Mouse (Mus musculus): ENCODE data around the gene Ltbp1.

- TF ChIP-seq CTCF (IDR thresholded peaks at IDR 0.05; ENCODE audit: insufficient read depth, low read length), result no peak
- TF ChIP-seq POLR2A (IDR thresholded peaks at IDR 0.05; ENCODE audit: borderline replicate concordance, extremely low read depth, low read depth, low read length), result no peak
These were observed 302.0 kb downstream of the Ltbp1 start for GRCm38 (mm10) chr17:75307070-75308011.
